Mouse (Mus musculus) adrenal gland, postnatal 14 days (tissue): ENCODE measurements around the gene Spata2l. TPM values are rescaled to one million over a fixed set of nuclear protein-coding genes. Genes with fewer than 3 reads are reported as not detected.
A peak's percentile ranks its signal among the peaks of the same experiment; 100 is the strongest.
"Not testable (repeated sequence)": the region's sequence is repeated elsewhere in the genome, so short reads cannot be mapped to it uniquely, and the experiment has no call there.

Experiments
- DNase-seq: peaks from one replicate; pipeline ENCODE4 v3.0.0; 2021; ENCODE audit warnings: mixed read lengths
- long read RNA-seq, 2 experiments: library from polyadenylated mRNA; stranded (forward); transcript quantifications; one replicate each; pipeline ENCODE4 v2.0.0; 2021
- total RNA-seq: library from RNA; stranded (reverse); gene quantifications from 2 replicates; pipeline ENCODE4 v1.2.3, GENCODE M21; 2021

The Spata2l gene
- 12.2 and 18.7 TPM in 2 replicates for total RNA-seq
- long read RNA-seq, experiment 1, transcript Spata2l-201 (3 exons, 2,380 nt) = minor isoform, 12 of 36 reads
- long read RNA-seq, experiment 1, transcript Spata2l-202 (2 exons, 2,707 nt) = major isoform, 14 of 36 reads
- long read RNA-seq, experiment 1, partial matches to known transcripts = 0 of 36 reads
- long read RNA-seq, experiment 1, other reads (novel, unspliced or antisense) = 10 of 36 reads
- long read RNA-seq, experiment 2, transcript Spata2l-201 (3 exons, 2,380 nt) = minor isoform, 10 of 52 reads
- long read RNA-seq, experiment 2, transcript Spata2l-202 (2 exons, 2,707 nt) = major isoform, 25 of 52 reads
- long read RNA-seq, experiment 2, partial matches to known transcripts = 0 of 52 reads
- long read RNA-seq, experiment 2, other reads (novel, unspliced or antisense) = 17 of 52 reads

DNA sequence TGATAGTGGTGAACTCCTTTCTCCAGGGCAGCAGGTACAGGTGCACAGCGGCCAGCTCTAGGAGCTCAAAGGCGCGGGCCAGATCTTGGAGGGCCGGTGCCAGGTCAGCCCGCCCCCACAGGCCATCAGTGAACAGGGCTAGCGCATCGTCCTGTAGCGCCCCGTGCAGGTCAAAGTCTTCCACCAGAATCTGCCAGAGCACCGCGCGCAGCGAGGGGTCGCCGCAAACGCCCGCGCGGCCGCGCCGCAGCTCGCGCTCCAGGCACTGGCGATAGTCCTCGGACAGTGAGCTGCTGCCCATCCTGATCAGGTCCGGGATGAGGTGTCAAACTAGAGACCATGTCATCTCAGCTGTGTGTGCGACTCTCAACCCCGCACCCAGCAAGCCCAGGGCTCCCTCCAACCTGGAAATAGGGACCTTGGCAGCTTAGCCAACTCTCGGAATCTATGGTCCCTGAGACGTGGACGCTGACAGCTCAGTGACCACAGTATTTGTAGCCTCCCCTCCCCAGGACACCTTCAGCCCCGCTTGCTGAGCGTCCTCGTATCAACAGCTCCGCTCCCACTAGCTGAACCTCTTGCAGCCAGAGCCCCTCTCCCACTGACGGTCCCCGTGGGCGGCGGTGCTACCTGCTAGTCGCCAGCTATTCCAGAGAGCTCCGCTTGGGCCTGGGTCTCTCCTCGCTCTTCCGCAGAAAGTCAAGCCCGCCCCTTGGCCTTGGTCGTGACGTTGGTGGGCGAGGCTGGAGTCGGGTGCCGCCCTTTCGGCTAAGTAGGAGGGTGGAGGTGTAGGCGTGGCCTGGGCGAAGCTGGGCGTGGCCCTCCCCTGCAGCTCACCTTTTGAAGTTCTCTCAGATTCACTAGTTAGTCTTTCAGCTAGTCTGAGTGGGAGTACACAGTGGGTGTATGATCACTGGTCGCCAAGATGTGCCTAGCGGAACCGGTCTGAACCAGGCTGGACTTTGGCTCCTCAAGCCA is at the start of gene Spata2l:
Gene Spata2l, minus strand, starts transcription at position 714 of the 978 bp plus-strand sequence.
- DNase-seq = peak; percentile 95

DNA sequence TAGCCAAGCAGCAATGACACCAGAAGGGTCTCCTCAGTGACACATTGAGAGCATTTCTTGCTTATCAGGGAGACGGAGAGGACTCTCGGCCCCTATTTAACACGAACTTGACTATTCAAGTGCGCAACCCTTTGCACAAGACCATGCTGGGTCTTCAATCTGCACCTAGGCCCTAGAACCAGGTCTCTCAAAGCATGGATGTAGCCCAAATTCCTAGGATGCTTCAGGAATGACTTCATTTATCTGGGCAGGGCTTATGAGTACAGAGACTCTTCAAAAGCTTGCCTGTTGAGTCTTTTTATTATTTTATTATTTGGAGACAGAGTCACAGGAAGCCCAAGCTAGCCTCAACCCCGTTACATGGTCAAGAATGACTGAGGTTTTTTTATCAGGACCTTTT is 48.5 kb upstream of the Spata2l start:
- DNase-seq = no peak

DNA sequence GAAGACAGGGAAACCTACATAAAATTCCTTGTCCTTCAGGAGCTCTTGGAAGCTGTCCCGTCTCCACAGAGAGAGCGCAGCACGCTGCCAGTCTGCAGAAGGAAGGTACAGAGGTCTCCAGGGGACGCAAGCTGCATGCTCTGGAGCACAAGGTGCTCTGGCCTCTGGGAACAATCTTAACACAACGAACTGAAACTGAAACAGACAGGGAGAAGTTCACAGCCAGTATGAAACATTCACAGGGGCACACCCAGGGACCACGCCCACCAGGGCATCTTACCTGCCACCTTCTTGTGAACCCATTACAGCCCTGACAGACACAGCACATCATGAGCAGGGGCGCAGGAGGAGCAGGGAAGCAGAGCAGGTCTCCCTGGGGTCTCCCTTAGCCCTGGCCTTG is 48.0 kb upstream of the Spata2l start:
- no peak for DNase-seq

DNA sequence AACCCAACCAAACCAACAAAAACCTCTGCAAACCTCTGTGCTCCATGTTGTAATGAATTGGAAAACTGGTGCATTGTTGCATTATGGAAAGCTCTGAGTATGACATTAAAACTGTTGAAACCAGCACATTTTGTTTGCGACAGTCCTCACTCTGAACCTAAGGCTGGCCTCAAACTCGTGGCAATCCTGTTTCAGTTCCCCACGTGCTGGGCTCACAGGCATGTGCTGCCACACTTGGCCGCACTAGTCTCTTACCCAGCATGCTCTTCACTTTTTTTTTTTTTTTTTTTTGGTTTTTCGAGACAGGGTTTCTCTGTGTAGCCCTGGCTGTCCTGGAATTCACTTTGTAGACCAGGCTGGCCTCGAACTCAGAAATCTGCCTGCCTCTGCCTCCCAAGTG is 47.0 kb upstream of the Spata2l start:
- not testable (repeated sequence) for DNase-seq

DNA sequence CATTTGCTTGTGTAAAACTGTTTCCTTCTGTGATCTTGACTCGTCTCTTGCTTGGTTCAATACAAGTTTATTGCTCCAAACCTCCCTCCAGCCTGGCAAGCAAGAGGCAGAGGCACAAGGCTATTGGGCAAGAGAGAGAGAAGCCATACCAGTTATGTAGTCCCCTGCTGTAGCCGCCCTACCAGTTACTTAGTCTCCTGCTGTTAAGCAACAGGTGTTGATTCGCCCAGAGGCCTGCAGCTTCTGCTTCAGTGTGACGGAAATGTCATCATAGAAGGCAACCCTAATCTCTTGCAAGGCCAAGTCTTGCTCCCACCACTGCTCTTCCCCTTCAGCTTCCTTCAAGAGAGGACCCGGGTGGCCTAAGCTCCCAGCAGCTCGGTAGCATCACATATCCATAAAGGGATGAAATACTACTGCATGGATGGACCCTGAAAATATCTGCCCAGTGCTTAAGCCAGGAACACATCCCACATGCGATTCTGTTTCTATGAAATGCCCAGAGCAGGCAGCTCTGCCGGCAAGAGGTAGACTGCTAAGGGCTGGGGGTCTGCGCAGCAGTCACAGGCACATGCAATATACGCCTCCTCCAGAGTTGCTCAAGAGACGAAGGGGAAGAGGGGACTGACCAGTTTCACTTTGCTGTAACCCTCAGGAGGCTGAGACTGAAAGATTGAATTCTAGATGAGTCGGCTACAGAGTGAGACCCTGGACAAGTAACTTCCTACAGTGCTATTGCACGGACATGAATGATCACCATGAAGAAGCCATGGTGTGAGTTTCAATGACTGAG is 44.5 kb upstream of the Spata2l start:
- no peak for DNase-seq

DNA sequence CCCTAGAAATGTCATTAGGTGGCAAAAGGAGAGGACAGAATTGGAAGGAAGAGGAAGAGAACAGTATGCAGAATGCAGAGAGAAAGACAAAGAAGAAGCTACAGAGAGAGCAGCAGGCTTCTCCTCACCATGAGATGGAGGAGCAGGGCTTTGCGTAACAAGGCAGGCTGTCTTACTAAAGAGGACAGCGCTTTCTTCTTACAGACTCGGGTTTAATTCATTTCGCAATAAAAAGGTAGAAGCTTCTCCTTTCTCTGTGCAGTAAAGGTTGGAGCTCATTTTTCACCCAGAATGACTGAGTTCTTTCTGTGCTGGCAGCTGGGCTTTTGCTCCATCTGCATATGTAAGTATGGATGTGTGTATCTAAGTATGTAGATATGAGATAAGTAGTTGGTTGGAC is 43.8 kb upstream of the Spata2l start:
- no peak for DNase-seq

DNA sequence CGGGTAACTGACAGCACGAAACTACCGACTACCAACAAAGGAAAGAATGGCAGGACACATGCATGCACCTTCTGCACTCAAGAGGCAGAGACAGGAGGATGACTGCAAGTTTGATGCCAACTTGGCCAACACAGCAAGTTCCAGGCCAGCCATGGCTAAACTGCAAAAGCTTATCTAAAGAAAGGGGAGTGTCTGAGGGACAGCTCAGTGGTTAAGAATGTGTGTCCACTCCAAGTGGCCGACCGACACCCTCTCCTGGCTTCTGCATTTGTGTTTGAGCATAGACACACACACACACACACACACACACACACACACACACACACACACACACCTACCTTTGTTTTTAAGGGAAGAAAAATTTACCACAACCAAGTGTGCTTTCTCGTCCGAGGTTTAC is 42.4 kb upstream of the Spata2l start:
- DNase-seq = no peak

DNA sequence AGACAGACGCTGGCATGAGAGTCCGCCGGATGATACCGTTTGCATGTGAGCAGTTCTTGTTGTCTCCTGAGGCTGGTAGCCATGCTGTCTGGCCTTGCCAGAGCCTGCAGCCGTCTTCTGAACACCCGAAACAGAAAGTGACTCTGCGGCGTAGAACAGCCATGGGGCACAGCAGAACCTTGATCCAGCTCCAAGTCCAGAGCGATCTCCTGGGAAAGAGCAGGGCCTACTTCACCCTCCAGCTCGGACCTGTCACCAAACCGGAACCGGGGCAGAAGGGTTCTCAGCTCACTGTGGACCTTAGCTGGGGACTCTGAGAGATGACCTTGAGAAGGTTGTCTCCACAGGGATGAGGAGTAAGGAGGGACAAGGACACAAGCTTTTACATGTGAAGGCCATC is 39.1 kb upstream of the Spata2l start:
- peak; percentile 58 for DNase-seq

DNA sequence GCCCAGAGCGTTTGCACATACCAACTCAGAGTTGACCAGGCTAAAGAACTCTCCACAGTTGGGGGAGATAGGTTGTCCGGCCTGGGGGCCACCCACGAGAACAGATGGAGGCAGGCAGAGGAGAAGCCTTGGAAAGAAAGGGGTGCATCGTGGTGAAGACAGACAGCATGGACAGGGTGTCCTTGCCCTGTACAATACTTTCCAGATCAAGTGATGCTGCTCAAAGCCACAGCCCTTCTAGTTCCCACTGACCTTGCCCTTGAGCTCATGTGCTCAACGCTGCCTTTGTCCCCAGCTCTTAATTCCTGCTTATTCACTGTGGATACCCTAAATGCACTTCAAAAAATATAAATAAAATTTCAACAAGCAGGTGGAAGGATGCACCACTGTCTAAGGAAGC is 38.4 kb upstream of the Spata2l start:
- no peak for DNase-seq

DNA sequence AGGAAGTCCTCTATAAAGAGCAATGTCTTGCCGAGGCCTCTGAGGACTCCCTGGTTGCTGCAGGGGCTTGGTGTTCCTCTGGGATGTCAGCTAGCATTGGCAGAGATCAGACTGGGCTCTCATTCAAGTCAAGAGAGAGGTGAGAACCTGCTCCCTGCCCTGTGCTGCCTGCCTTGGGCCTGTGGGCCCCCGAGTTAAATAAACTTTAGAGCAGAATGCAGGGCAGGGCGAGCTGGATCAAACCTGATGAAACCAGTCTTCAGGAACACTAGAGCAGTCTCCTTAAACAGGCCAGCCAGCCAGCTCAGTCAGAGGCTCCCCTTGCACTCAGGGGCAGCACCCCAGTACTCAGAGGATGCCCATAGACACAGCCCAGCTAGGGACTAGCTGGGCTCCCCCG is 35.9 kb upstream of the Spata2l start:
- no peak for DNase-seq

DNA sequence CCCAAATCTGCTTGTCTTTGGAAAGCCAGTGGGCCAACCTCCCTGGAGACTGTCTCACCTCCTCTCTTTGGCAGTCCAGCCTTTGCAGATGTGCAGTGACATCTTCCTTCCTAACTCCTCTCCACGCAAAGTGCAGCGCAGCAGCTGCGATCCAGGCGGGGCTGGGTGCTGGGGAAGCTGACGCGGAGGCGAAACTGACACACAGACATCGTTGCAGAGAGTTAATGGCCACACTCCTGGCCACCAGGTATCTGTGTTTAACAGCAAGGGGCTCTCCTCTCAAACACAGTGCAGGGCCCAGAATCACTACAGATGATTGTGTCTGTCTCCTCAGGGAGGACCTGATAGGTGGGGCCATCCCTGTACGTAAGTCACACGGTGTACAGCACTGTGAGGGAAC is 35.1 kb upstream of the Spata2l start:
- DNase-seq = no peak

DNA sequence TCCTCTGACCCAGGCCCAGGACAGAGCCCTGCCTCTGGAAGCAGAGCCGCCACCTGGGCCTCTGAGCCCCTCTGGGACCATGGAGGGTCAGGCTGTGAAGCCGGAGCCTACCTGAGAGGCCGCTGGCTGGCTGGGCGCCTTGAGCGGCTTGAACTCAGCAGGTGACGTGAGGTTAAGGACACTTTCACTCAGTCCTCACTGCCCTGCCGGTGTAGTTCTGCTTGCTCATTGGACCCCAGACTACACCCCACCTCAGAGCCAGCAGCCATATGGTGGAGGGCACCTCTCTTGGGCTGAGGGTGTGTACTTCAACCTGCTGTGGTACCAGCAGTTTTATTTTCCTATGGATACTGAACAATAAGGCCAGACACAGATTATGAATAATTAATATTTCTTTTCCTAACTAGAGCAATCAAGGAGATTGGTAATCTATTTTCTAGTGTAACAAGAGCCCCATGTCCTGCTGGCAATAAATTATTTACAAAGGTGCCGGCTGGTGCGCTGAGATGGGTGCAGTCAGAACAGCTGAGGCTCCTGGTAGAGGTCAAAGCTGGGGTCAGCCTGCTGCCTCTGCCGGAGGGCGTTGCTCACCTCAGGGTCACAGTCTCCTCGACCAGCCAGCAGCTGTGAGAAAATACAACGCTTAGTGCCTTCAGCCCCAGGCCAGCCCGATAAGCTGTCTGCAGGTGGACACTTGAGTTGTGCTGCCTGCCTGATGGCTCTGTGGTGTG is 32.1 kb upstream of the Spata2l start:
- DNase-seq = no peak

DNA sequence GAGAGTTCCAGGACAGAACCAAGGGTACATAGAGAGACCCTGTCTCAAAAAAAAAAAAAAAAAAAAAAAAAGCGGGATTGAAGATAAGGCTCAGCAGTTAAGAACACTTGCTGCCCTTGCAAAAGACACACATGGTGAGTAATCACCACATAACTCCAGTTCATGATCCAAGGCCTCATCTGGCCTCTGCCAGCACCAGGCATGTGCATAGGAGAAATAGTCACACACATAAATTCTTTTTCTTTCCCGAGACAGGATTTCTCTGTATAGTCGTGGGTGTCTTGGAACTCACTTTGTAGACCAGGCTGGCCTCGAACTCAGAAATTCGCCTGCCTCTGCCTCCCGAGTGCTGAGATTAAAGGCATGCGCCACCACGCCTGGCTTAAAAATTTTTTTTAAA is 21.6 kb upstream of the Spata2l start:
- DNase-seq = peak; percentile 57

DNA sequence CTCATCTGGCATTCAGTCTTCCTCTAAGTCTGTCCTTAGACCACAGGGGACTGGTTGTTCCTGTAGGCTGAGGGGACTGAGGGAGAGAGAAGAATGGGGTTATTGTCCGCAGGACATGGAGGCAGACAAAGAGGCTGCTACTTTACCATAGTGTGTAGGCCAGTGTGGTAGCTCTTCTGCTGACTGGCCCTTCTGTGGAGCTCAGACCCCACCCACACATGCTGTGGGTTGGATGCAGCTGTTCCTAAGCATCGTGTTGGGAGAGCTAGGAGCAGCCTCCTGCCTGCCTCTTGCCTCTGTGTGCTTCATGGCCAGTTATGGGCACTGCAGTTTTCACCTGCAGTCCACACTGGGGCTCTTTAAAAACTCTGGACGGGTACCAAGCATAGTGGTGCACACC is 21.1 kb upstream of the Spata2l start:
- no peak for DNase-seq

DNA sequence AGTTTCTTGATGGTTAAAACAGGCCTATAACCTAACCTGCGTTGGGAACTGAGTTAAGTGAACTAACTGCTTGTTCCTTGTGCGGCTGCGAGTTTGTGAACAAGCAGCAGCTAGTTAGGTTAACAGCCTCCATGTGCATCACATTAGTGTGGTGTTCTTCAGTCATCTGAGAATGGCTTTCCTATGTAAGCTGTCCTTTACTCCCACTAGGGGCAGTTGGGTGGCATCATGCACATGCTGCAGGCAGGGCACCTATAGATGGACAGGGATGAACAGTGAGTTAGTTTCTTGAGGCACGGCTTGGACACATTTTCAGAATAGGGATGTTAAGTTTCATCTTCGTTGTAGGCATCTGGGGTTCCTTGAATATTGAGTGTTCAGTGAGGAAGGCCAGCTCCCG is 19.1 kb upstream of the Spata2l start:
- DNase-seq = no peak

DNA sequence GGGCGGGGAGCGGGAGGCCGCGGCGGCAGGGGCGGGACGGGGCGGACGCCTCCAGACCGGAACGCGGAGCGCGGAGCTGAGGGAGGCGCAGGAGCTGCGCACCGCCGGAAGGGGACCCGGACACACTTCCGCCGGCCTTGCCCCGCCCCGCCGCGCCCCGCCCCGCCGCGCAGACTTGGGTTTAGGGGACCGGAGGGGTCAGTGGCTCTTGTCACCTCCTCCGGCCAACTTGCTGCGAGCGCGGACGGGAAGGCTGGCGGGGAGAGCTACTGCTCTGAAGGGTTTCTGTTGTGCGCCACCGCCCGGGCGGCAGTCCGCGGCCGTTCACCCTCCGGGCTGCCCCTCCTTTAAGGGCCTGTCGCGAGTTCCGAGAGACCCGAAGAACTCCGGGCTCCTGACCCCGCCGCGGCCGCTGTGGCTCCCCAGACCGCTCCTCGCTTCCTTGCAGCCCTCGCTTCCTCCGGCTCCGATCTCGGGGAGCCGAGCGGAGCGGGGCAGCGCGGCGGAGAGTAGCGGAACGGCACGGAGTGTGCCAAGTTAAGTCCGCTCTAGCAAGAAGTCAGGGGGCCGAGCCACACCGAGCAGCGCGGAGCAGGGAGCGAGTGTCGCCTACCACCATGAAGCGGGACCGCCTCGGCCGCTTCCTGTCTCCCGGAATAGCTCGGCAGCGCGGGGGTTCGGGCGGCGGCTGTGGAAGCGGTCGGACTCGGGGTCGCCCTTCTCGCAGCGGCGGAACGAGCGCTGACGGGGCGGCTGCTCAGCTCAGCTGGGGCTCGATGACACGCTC is 18.3 kb upstream of the Spata2l start, which contains the start of the genes Zfp276 and Vps9d1:
Gene Zfp276, plus strand, starts transcription at position 97 of the 787 bp plus-strand sequence.
Gene Vps9d1, minus strand, starts transcription at position 250 of the 787 bp plus-strand sequence.
- DNase-seq = peak; percentile 95

DNA sequence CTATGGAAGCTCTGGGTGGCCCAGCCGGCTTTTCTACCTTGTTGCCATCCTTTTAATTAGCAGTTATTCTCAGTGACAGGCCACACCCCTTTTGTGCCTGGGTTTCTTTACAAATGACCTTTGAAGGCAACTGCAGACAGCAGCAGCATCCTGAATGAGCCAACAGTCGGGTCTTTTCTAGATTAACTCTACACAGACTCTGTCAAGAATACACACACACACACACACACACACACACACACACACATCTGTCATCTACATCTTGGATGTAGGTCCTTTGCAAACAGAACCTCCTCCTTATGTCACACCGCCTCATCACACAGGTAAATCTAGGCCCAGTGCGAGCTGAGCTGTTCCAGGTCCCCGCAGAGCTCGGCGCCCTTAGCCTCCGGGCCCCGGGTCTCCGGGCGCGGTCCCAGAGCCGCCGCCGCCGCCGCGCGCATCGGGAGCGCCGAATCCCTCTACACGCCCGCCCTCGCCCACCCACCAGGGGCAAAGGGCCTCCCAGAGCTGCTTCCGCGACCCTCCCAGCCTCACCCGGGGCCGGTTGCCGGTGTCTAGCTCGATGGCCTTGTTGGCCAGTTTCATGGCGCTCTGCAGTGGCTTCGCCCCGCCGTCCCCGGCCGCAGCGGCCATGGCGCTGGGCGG is 17.5 kb upstream of the Spata2l start:
- DNase-seq = no peak

DNA sequence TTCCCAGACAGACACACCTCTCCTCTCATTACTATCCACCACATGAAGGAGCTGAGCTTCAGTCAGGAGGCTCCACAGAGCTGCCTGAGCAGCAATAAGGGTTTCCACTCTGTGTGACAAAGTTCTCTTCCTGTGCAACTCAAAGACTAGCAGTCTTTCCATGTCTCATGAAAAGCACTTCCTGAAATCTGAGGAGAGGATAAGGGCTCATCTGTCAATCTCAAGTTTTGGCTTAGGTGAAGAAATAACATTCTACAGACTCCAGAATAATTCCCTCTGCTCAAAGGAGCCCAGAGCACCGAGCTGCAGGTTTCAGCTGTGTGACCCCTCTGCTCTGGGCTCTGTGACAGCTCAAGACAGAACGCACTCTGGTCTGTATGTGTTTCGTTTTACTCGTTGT is 16.9 kb upstream of the Spata2l start:
- no peak for DNase-seq

DNA sequence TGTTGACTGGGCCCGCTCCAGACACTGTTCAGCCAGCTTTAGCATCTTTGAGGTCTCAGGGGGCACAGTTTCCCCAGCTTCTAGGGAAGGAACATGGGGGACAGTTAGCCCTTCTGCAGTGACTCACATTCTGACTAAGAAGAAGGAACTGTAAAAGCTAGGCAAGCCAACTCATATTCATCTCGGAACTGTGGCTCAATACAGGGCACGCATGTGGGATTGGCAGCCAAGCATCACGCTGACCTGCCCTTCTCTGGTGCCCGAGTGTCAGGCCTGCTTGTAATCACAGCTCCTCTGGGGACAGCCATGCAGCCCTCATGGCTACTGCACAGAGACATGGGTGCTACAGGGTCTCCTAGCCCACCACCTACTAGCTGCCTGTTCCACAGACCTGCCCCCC is 14.9 kb upstream of the Spata2l start:
- DNase-seq = no peak

DNA sequence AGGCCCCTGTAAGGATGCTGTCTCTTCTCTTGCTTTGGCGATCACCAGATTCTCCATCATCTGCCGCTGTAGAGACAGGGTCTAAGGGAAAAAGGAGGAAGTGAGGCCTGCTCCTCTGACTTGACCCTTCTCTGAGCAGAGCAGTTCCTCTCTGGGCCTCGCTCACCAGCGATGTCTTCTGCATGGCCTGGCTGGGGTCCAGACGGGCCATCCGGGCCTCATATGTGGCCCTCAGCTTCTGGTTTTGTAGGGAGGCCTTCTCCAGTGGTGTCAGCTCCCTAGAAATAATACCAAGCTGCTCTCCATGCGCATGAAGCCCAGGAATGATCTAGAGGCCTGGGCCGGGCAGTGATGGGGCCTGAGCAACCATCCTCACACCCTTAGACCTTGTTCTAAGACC is 12.6 kb upstream of the Spata2l start:
- DNase-seq = no peak
